Mouse (Mus musculus) B cell, adult 62 days (primary cell): ENCODE results near the gene Ankrd16. TPM values are rescaled to one million over a fixed set of nuclear protein-coding genes. Genes with fewer than 3 reads are reported as not detected.

ENCODE experiments used
- total RNA-seq: library from RNA; stranded (reverse); gene quantifications from 4 replicates; pipeline ENCODE4 v1.2.4, GENCODE M21; 2023

Gene Ankrd16
- 86.0 to 99.3 TPM (median 92.5 TPM) in 4 replicates for total RNA-seq

GRCm38 (mm10) chr2:11777091-11778068 lies at the start of gene Ankrd16, which contains the start of gene Fbh1:
Gene Ankrd16 (plus strand): TSS chr2:11777876.
Gene Fbh1 (minus strand): TSS chr2:11777582.

Other genes starting within 250 kb of the Ankrd16 start
- 43.1 to 48.4 TPM (median 44.3 TPM) in 4 replicates for gene Pfkfb3, start 223.8 kb upstream of the Ankrd16 start, total RNA-seq
- gene Rbm17, start 173.7 kb upstream of the Ankrd16 start, total RNA-seq = 155 to 168 TPM (median 161 TPM) in 4 replicates
- not detected in 4 replicates for gene Gm17490, start 151.6 kb upstream of the Ankrd16 start, total RNA-seq
- 1.4 to 2.7 TPM (median 2.2 TPM) in 4 replicates for gene Il2ra, start 135.1 kb upstream of the Ankrd16 start, total RNA-seq
- 4.3 to 8.8 TPM (median 6.2 TPM) in 4 replicates for gene Il15ra, start 72.6 kb upstream of the Ankrd16 start, total RNA-seq
- gene Fbh1, start 294 bp upstream of the Ankrd16 start, total RNA-seq = 54.5 to 63.9 TPM (median 55.7 TPM) in 4 replicates